Mouse (Mus musculus): Measurements from ENCODE around the gene Gpc1.

Gpc1 gene

DNA sequence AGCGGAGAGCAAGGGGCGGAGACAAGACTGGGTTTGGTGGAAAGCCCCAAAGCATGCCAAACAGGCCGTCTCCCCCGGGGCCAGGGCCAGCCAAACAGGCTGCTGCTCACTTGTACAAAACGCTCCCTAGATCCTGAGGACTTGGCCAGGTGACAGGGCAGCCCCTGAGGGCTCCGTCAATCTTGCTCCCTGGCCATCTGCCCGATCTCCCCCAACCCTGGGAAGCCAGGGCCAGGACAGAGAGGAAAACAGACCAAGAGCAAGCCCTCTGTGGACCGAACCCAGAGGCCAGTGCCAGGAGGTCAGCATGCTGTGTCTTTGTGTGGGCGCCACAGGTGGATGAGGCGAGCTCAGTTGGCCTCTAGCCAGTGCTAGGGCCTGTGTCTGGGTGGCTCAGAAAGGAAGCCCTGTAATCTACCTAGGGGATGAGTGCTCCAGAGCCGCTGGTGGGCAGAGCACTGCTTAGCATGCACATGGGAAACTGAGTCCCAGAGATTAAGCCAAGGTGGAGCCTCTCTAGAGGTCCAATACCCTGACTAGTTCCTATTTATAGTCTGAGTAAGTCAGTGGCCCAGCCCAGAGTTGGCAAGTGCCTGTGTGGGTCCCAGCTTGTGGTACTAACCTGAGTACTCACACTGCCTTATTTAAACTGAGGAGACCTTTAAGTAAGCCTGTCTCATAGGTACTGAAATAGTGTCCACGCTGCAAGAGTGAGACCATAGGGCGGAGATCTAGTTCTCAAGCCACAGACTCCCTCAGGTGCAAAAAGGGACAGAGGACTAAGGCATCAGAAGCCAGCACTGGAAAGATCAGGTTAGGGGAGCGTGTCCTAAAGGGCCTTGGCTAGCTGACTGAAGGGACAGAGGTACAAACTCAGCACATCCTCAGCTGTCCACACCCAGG lies 6.7 kb downstream of the Gpc1 start:
- DNase-seq, result no peak

DNA sequence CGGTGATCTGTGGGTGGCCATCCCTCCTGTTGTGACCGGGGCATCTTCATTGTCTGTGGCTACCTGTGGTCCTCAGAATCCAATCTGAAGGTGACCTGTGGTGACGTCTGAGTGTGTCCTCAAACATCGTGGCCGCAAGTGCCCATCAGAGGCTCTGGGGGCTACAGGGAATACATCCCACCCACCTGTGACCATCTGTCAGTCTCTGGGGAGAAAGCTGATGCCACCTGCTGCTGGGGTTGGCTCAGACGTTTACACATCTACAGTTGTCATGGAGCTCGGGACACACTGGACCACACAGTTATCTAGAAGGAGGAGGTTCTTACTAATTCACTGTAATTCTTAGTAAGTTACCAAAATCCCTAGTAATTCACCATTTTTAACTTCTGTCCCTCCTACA lies 7.8 kb downstream of the Gpc1 start:
- DNase-seq, result no peak

GRCm38 (mm10) chr1:92840231-92840890 lies 8.9 kb downstream of the Gpc1 start:
- peak; percentile 35 for DNase-seq

GRCm38 (mm10) chr1:92841427-92841826 lies 10.0 kb downstream of the Gpc1 start:
- DNase-seq, result no peak

DNA sequence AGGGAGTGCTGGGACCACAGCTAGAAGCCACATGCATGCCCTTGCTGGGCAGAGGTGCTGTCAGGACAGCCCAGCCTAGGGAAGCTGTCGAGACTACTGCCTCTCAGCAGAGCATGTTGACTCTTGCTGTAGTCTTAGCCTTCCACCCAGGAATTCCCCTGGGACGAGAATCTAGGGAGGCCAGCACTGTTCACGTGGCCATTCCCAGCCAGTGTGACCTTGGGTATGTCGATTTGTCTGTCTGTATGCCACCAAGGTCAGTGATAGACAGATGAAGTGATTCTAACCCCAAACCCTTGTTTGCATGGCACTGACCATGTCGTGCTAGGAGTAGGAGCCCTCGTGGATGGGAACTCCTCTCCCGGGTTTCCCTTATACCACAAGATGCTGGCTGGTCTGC lies 14.4 kb downstream of the Gpc1 start:
- DNase-seq, result no peak

DNA sequence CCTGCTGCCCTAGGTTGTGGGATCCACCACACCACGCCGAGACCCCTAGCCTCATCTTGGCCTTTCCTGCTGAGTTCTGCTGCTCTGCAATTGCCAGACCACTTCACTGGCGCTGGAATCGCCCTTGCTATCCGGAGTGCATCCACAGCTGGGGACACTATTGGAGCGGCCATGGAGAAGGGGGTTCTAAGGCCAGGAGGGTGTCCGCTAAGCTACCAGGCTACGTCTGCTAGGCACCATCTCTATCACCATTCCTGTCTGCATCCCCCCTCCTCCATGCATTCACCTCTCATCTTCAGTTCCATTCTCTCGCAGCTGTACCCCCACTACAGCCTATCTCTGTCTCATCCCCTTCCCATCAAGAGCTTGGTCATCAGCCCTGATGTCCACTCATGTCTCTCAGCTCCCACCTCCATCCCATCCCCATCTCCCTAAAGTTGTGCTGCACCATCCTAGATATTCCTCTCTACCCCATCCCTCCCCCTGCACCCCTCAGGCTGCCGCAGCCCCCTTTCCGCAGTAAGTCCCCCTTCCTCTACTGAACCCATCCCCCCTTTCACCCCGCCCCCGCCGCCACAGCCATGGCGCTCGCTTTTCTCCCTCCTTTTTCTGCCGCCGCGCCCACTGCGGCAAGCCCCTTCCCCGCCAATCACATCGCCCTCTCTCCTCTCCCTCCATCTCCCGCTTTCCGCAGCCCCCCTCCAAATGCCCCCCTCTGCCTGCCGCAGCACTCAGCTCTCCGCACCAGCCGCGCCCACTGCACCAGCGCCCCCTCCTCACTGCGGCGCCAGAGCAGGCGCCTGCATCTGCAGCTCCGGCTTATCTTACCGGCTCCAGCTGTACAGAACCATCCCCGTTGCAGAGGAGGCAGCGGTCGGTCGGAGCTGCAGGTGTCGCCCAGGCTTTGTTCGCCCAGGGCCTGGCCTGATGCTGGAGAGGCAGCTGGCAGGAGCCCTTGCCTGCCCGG lies 16.7 kb downstream of the Gpc1 start:
- peak; percentile 83 for DNase-seq

GRCm38 (mm10) chr1:92849491-92849890 lies 18.0 kb downstream of the Gpc1 start:
- peak; percentile 30 for DNase-seq

DNA sequence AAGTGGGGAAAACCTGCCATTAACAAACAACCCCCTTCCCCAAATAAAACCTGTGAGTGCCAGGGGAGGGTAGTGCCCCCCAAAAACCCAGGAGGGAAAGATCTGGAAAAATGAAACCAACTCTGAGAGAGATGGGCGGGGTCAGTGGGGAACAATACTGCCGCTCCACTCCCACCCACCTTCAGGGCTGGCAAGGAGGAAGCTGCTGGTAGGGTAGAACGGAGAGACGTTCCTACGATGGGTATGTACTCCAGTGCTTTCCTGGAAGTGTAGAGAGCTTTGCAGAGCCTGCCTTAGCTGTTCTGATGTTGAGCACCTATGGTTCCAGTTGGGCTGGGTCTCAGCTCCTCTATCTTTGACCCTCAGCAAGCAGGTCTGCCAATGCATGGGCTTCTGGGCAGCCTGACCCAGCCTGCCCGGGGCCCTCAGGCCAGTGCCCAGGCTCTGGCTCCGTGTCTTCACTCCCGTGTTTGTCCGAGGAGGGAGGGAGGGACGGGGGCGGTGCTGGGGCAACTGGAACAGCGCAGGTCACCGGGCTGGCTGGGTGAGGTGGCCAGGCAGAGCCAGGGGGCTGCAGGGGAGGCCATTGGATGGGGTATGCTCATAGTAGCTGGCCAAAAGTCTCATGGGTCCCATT lies 18.6 kb downstream of the Gpc1 start:
- no peak for DNase-seq

DNA sequence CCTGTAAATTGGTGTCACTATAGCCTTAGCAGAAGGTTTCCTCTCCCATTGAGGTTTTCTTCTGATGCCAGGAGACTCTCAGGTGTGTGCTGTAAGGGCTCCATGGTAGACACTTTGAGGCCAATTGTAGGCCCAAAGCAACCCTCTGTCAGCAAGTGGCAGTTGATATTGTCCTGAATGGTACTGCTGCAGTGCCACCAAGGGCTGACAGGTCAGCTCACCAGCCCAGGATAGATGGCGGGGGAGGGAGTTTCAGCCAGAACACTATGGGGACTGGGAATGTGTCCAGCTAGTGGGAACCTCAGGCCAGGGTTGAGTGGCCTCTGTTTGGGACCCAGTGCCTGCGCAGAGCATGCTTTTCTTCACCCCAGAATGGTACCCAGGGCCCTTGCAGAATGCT lies 21.0 kb downstream of the Gpc1 start:
- no peak for DNase-seq

DNA sequence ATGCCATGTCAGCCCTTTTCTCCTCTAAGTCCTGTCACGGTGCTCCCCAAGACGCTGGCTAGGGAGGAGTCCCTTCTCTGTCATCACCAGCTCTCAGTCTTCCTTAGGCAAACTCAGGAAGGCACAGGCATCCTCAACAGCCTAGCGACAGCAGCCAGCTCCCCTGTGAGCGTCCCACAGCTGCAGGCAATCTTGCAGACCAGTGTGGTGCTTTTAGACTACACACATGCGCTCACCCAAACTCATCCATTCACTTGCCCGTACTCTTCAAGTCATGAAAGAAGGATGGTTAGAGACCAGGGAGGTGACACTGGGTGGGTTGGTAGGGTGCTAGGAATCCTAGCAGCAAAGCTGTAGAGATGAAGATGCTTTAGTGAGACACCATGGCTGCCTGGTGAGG lies 30.1 kb downstream of the Gpc1 start:
- DNase-seq, result no peak

GRCm38 (mm10) chr1:92863268-92863667 lies 31.8 kb downstream of the Gpc1 start:
- DNase-seq, result no peak

- DNase-seq, result no peak
Measured at GRCm38 (mm10) chr1:92866170-92866569, 34.7 kb downstream of the Gpc1 start.

DNA sequence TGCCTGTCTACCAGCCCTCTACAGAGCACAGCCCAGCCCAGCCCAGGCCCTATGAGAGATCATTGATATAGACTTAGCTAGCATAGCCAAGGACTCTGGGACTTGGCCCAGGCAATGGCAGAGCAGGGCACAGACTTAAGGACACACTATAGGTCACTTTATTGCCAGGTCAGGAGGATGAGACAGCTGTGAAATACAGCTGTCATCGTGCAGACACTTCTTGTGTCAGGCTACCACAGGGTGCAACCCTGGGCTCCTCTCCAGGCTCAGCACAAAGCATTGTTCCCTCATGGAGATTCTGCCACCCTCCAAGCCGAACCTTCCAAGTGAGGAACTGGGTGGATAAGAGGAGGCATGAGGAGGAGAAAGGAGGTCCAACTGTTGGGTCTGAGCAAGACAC lies 38.5 kb downstream of the Gpc1 start:
- DNase-seq, result no peak

DNA sequence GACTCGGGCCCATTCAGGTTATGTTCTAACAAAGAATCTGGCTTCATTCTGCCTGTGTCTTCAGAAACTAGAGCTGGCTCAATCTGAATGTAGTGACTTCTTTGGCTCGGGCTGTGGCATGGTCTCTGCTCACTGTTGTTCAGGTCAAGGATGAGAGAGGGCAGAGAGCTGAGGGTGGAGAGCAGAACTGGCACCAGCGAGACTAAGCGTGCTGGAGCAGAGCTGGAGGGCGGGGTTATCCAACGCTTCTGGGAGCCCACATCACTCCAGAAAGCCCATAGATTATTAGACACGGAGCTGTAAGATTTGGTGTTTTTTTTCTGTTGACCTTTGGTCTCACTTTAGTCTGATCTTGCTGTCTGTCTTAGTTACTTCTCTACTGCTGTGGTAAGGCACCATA lies 41.2 kb downstream of the Gpc1 start:
- DNase-seq, result no peak

GRCm38 (mm10) chr1:92874011-92874410 lies 42.6 kb downstream of the Gpc1 start:
- DNase-seq, result no peak

DNA sequence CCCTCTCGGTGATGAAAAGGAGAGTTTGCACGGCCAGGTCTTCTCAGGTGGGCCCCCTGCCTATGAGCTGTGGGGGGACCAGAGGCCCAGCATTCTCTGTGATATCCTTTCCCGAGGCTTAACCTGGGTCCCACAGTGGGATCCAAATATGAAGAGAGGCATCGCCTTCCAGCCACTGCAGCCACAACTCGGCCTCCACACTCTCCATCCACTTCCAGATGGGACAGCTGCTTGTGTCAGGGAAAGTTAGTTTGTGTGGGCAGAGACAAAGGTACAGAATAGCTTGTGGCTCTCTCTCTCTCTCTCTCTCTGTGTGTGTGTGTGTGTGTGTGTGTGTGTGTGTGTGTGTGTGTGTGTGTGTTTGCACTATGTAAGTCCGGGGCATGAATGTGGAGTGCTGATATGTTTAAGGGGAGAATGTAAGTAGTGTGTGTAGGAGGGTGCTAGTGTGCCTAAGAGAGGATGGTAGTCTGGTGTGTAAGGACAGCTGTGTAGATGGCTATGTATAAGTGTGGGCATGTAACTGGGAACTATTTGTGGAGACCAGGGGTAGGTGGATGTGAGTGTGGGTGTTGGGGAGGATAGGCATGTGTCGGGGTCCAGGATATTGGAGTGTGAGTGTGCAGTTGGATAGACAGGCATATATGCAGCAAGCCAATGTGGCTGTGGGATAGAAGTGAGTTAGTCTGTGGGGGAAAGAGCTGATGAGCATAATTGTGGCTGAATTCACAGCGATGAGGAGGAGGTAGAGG lies 44.1 kb downstream of the Gpc1 start:
- DNase-seq, result no peak

- no peak for DNase-seq
Measured at GRCm38 (mm10) chr1:92877431-92877978, 46.1 kb downstream of the Gpc1 start.

- DNase-seq, result no peak
Measured at GRCm38 (mm10) chr1:92878066-92878741, 46.8 kb downstream of the Gpc1 start.

DNA sequence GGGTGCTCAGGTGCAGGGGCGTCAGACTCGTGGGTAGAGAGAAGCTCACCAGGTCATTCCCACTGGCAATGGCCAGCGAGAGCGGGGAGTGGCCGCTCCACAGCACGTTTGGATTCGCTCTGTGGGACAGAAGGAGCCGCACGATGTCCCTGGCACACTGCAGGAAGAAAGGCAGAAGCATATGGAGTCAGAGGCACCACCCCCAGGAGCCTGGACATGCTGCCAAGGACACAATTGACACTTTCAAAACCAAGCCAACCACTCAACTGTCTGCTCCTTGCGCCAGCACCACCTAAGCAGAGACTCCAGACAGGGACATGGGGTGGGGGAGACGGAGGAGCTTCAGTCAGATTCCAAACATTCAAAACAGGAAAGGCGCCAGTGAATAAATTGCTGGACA lies 47.8 kb downstream of the Gpc1 start:
- DNase-seq, result no peak

DNA sequence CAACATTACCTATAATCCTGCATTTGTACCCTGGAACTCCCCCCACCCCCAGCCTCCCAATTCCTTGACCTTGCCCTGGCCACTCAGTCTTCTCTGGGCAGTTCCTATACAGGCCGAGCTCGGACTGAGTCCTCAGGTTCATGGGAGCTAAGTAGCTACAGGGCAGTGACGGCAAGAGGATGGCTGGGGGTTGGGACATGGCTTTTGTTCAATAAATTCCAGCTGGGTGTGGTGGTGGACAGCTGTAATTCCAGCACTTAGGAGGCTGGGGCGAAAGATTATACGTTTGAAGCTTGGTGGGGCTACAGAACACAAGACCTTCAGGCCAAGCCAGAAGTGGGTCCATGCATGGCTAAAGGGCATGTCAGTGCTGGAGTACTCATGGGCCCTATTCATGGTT lies 48.7 kb downstream of the Gpc1 start:
- DNase-seq, result no peak

DNA sequence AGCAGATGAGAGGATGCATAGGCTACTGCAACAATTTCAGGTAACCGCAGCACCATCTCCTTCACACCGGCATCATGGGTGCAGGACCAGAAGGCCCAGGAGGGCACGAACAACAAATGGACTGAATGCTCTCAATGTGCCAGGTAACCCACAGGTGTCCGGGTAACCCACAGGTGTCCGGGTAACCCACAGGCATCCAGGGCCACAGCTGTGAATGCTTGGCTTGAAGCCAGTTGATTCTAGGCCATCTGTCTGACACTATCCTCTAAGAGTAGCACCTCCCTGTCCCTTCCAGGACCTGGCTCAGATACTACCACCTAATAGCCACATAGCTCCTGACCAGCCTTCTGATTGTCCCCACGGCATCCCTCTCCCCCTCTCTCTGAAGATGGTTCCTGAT lies 50.5 kb downstream of the Gpc1 start:
- no peak for DNase-seq

All from retina, postnatal 1 day (tissue).